Mouse (Mus musculus): ENCODE data around the gene Ascc1. TPM values are rescaled to one million over a fixed set of nuclear protein-coding genes. Genes with fewer than 3 reads are reported as not detected.
A peak's percentile ranks its signal among the peaks of the same experiment; 100 is the strongest.

The Ascc1 gene
- polyA plus RNA-seq, 1 experiment = 26.2 TPM

- Histone ChIP-seq H3K27me3 (ENCODE audit: control insufficient read depth, insufficient read depth, low read length) (peaks cover 11% of the 10 kb centered on the region), H3K4me3 (ENCODE audit: control insufficient read depth, insufficient read depth, low read length) (no peak overlapping the region)
These were observed 103.0 kb downstream of the Ascc1 start for GRCm38 (mm10) chr10:60105391-60106145.

DNA sequence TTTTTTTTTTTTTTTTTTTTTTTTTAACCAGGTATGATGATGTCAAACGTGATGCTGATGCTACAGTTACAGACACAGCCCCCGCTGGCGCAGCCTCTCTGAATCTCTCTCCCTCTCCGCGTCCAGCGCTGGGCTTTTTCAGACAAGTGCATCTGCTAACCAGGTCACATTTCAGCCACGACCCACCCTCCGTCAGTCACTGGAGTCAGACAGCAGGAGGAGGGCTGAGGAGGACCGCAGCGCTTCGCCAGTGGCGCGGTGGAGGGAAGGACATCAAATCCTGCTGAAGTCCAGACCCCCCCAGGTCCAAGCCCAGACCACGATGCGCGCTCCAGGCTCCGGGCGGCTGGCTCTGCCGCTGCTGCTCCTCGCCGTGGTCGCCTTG lies 103.5 kb downstream of the Ascc1 start, which contains the start of gene Spock2:
Gene Spock2, plus strand, starts transcription at position 74 of the 385 bp plus-strand sequence.
- no peak for DNase-seq
- Histone ChIP-seq H3K36me3 (ENCODE audit: control insufficient read depth, insufficient read depth, low read length) (no peaks in the 10 kb centered on the region), H3K27me3 (ENCODE audit: control insufficient read depth, insufficient read depth, low read length) (peaks cover 11% of the 10 kb centered on the region), H3K27ac (ENCODE audit: control insufficient read depth, insufficient read depth, low read length) (no peak within 1 kb of the TSS), H3K4me1 (replicated peaks; ENCODE audit: control insufficient read depth, insufficient read depth, low read length) (peaks cover 15% of the 10 kb centered on the region), H3K4me3 (ENCODE audit: control insufficient read depth, insufficient read depth, low read length) (peak within 1 kb of the TSS; percentile 35)
- no peak for TF ChIP-seq POLR2A (IDR thresholded peaks at IDR 0.05; ENCODE audit: control insufficient read depth, extremely low read depth, insufficient read depth, low read length, poor library complexity)
- no peak for TF ChIP-seq CTCF (IDR thresholded peaks at IDR 0.05; ENCODE audit: borderline replicate concordance, control insufficient read depth, extremely low read depth, insufficient read depth, low read length, poor library complexity)
- 3% methylated on average over 22 of the region's 22 CpGs for WGBS

More at GRCm38 (mm10) chr10:60105391-60106145, 103.0 kb downstream of the Ascc1 start:
- WGBS = 50% methylated on average over 20 of the region's 20 CpGs
- Histone ChIP-seq H3K36me3 (ENCODE audit: control insufficient read depth, insufficient read depth, low read length) (no peaks in the 10 kb centered on the region), H3K27ac (ENCODE audit: control insufficient read depth, insufficient read depth, low read length) (no peak overlapping the region), H3K4me1 (replicated peaks; ENCODE audit: control insufficient read depth, insufficient read depth, low read length) (peaks cover 15% of the 10 kb centered on the region)
- DNase-seq = no peak
- TF ChIP-seq CTCF (IDR thresholded peaks at IDR 0.05; ENCODE audit: borderline replicate concordance, control insufficient read depth, extremely low read depth, insufficient read depth, low read length, poor library complexity) = no peak
- no peak for TF ChIP-seq POLR2A (IDR thresholded peaks at IDR 0.05; ENCODE audit: control insufficient read depth, extremely low read depth, insufficient read depth, low read length, poor library complexity)

DNA sequence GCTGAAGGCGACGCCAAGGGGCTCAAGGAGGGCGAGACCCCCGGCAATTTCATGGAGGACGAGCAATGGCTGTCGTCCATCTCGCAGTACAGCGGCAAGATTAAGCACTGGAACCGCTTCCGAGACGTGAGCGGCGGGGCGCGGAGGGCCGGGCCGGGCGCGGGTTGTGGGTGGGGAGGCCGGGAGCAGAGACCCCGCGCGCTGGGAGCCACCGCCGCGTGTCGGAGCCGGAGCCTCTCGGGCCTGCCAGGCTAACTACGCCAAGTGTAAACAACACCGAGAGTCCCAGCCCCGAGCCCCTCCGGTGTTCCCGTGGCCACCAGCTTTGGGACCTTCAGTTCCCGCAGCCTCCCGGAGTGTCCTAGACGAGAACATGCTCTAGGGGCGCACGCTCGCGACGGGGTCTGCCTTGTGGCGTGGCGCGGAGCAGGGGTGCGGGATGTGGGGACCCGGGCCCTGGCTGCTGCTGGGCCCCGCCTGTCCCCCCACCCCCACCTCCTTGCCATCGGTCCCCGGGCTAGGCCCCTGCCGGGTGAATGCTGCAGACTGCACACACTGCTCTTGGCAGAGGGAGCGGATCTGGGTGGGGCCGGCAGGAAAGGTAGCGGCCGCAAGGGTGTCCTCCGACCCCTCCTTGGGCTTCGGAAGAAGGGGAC lies 104.1 kb downstream of the Ascc1 start:
- Histone ChIP-seq H3K27me3 (ENCODE audit: control insufficient read depth, insufficient read depth, low read length) (peaks cover 11% of the 10 kb centered on the region), H3K4me3 (ENCODE audit: control insufficient read depth, insufficient read depth, low read length) (peak overlapping the region; percentile 35), H3K4me1 (replicated peaks; ENCODE audit: control insufficient read depth, insufficient read depth, low read length) (peaks cover 15% of the 10 kb centered on the region), H3K27ac (ENCODE audit: control insufficient read depth, insufficient read depth, low read length) (no peak overlapping the region), H3K36me3 (ENCODE audit: control insufficient read depth, insufficient read depth, low read length) (no peaks in the 10 kb centered on the region)
- DNase-seq = peak; percentile 27
- 1% methylated on average over 47 of the region's 57 CpGs for WGBS
- TF ChIP-seq POLR2A (IDR thresholded peaks at IDR 0.05; ENCODE audit: control insufficient read depth, extremely low read depth, insufficient read depth, low read length, poor library complexity) (no peak), CTCF (IDR thresholded peaks at IDR 0.05; ENCODE audit: borderline replicate concordance, control insufficient read depth, extremely low read depth, insufficient read depth, low read length, poor library complexity) (no peak)

- H3K27me3 ChIP-seq (ENCODE audit: control insufficient read depth, insufficient read depth, low read length) = peaks cover 11% of the 10 kb centered on the region
- TF ChIP-seq CTCF (IDR thresholded peaks at IDR 0.05; ENCODE audit: borderline replicate concordance, control insufficient read depth, extremely low read depth, insufficient read depth, low read length, poor library complexity) (no peak), POLR2A (IDR thresholded peaks at IDR 0.05; ENCODE audit: control insufficient read depth, extremely low read depth, insufficient read depth, low read length, poor library complexity) (no peak)
- no peak for DNase-seq
These were observed 104.8 kb downstream of the Ascc1 start for GRCm38 (mm10) chr10:60107448-60107847.

GRCm38 (mm10) chr10:60108321-60109111 lies 105.9 kb downstream of the Ascc1 start:
- H3K4me3 ChIP-seq (ENCODE audit: control insufficient read depth, insufficient read depth, low read length) = no peak overlapping the region
- H3K27ac ChIP-seq (ENCODE audit: control insufficient read depth, insufficient read depth, low read length) = no peak overlapping the region
- TF ChIP-seq CTCF (IDR thresholded peaks at IDR 0.05; ENCODE audit: borderline replicate concordance, control insufficient read depth, extremely low read depth, insufficient read depth, low read length, poor library complexity) (no peak), POLR2A (IDR thresholded peaks at IDR 0.05; ENCODE audit: control insufficient read depth, extremely low read depth, insufficient read depth, low read length, poor library complexity) (no peak)
- no peak for DNase-seq
- peaks cover 11% of the 10 kb centered on the region for H3K27me3 ChIP-seq (ENCODE audit: control insufficient read depth, insufficient read depth, low read length)
- H3K36me3 ChIP-seq (ENCODE audit: control insufficient read depth, insufficient read depth, low read length) = no peaks in the 10 kb centered on the region
- H3K4me1 ChIP-seq (replicated peaks; ENCODE audit: control insufficient read depth, insufficient read depth, low read length) = peaks cover 15% of the 10 kb centered on the region
- WGBS = 91% methylated on average over 16 of the region's 17 CpGs

More at GRCm38 (mm10) chr10:60107448-60107847, 104.8 kb downstream of the Ascc1 start:
- 2% methylated on average over 28 of the region's 28 CpGs for WGBS
- no peak overlapping the region for H3K27ac ChIP-seq (ENCODE audit: control insufficient read depth, insufficient read depth, low read length)
- peak overlapping the region; percentile 35; the same call in 1 of the 2 replicates for H3K4me3 ChIP-seq (ENCODE audit: control insufficient read depth, insufficient read depth, low read length)
- no peaks in the 10 kb centered on the region for H3K36me3 ChIP-seq (ENCODE audit: control insufficient read depth, insufficient read depth, low read length)
- H3K4me1 ChIP-seq (replicated peaks; ENCODE audit: control insufficient read depth, insufficient read depth, low read length) = peaks cover 15% of the 10 kb centered on the region

- 95% methylated on average over 8 of the region's 8 CpGs for WGBS
- H3K4me1 ChIP-seq (replicated peaks; ENCODE audit: control insufficient read depth, insufficient read depth, low read length) = peaks cover 15% of the 10 kb centered on the region
- no peak overlapping the region for H3K27ac ChIP-seq (ENCODE audit: control insufficient read depth, insufficient read depth, low read length)
- H3K4me3 ChIP-seq (ENCODE audit: control insufficient read depth, insufficient read depth, low read length) = no peak overlapping the region
- H3K27me3 ChIP-seq (ENCODE audit: control insufficient read depth, insufficient read depth, low read length) = peaks cover 11% of the 10 kb centered on the region
- no peak for DNase-seq
- TF ChIP-seq CTCF (IDR thresholded peaks at IDR 0.05; ENCODE audit: borderline replicate concordance, control insufficient read depth, extremely low read depth, insufficient read depth, low read length, poor library complexity) (no peak), POLR2A (IDR thresholded peaks at IDR 0.05; ENCODE audit: control insufficient read depth, extremely low read depth, insufficient read depth, low read length, poor library complexity) (no peak)
- no peaks in the 10 kb centered on the region for H3K36me3 ChIP-seq (ENCODE audit: control insufficient read depth, insufficient read depth, low read length)
These were observed 106.7 kb downstream of the Ascc1 start for GRCm38 (mm10) chr10:60109336-60109735.

All from thymus, adult 2 months (tissue).